Mouse (Mus musculus) adrenal gland, adult (tissue): ENCODE results near the gene Gpsm1.

ENCODE experiments used
- DNase-seq, 2 experiments: peaks; one replicate each; pipeline ENCODE4 v3.0.0; 2022 to 2023; ENCODE audit warnings: low spot score in 1 of 2; ENCODE audit not compliant: inconsistent age in 2 of 2

Gene Gpsm1

GRCm38 (mm10) chr2:26315072-26315924 lies at the start of gene Gpsm1:
Gene Gpsm1, plus strand, starts transcription at chr2:26315515.
- peak; percentile 90 to 93 for DNase-seq

DNA sequence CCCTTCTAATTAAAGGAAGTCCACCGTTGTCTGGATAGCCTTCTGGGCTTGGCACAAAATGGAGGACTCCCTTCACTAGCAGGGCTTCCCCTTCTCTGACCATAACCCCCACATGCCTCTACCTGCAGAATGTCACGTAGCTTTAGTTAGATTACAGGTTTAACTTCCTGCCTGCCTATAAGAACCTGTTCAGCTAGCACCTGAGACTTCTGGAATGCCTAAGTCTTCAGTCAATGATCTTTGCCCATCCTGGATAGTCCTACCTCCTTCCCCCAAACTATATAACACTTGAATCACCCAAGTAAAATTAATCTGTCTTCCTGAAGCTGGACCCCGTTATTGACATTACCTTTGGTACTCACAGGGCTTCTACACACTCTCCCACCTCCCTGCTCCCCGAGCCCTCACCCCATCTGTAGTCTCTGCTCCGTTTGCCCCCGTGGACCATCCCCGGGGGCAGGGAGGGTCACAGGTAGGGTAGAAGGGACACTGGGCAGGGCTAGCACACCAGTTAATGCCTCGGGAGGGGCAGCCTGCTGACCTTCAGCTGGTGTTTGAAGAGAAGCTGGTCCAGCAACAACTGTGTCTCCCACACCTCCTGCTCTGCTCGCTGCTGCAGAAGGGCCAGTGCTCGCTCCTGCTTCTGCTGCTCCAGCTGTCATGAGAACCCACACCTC lies 49.1 kb upstream of the Gpsm1 start:
- DNase-seq, result no peak

GRCm38 (mm10) chr2:26268216-26268615 lies 47.1 kb upstream of the Gpsm1 start:
- DNase-seq, result peak; percentile 80 to 87

DNA sequence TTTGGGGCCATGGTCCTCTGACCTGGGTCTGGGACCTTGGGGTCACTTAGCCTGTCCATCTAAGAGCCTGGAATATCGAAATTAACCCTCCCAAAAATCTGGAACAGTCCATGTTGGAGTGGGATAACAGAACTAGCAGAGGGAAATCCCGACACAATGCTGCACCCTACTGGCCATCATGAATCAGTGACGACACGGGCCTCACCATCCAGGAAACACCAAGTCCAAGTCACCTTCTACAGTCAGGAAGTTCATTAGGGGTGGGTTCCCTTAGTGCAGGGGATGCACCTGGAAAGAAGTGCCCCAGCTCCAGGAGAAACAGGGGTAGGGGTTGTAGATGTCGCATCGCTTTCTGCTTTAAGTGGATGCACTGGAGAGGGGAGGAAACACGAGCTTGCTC lies 41.7 kb upstream of the Gpsm1 start:
- peak; percentile 53 to 89 for DNase-seq

GRCm38 (mm10) chr2:26279712-26280111 lies 35.6 kb upstream of the Gpsm1 start:
- DNase-seq, result no peak

DNA sequence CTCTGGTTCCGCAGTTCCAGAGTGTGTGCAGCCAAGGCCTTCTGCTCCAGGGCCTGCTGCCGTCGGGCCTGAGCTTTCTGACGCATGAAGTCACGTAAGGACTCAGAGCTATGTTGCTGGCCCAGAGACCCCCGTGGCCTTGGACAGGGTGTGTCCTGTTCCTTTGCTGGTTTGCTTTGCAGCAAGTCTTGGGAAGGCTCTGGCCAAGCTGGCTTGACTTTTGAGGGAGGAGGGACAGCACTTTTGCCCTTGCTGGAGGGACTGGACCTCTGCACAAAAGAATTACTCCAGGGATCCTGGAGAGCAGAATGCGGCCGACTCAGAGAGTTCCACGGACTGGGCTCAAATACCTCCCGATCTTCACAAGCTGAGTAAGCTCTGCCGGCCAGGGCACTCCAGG lies 34.7 kb upstream of the Gpsm1 start:
- DNase-seq, result peak; percentile 38 to 46

- peak in 1 of 2 experiments; percentile 63 for DNase-seq
These were observed 29.5 kb upstream of the Gpsm1 start for GRCm38 (mm10) chr2:26285804-26286203.

DNA sequence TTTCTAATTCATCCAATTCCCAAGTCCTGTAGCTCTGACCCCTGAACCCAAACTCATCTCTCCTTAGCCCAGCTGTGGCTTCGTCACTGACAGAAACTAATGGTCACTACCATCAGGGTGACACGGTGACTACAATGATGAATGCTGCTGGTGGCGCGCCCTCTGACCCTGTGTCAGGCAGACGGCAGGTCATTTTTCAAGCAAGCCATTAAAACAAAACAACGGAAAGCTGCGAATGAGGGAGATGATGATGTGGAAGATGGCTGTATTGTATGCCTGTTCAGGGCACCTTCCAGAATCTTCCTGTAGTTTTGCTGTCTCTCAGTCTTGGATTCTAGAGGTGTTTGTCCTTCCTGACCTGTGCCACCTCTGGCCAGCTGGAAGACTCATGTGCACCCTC lies 28.9 kb upstream of the Gpsm1 start:
- DNase-seq, result no peak

DNA sequence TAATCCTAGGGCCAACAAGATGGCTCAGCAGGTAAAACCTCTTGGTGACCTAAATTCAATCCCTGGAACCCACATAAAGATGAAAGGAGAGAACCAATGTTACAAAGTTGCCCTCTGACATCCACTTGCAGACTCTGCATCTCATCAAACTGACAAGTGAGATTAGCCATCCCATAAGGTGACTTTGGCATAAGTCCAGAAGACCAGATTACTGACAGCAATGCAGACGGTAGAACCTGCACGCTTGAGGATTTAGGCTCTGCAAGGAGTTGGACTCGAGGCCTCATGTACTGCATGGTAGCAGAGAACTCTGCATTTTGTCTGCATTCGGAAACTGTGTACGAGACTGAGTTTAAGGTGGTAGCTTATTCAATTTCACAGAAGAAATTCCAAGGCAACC lies 25.2 kb upstream of the Gpsm1 start:
- DNase-seq, result no peak

GRCm38 (mm10) chr2:26294457-26294856 lies 20.9 kb upstream of the Gpsm1 start, which contains the start of gene Ccdc187:
Gene Ccdc187, minus strand, starts transcription at chr2:26294557.
- DNase-seq, result no peak

GRCm38 (mm10) chr2:26296606-26297195 lies 18.6 kb upstream of the Gpsm1 start:
- peak in 1 of 2 experiments; percentile 30 for DNase-seq

GRCm38 (mm10) chr2:26298208-26298855 lies 17.0 kb upstream of the Gpsm1 start:
- peak; percentile 53 to 66 for DNase-seq

- peak in 1 of 2 experiments; percentile 44 for DNase-seq
These were observed 16.5 kb upstream of the Gpsm1 start for GRCm38 (mm10) chr2:26298856-26299230.

DNA sequence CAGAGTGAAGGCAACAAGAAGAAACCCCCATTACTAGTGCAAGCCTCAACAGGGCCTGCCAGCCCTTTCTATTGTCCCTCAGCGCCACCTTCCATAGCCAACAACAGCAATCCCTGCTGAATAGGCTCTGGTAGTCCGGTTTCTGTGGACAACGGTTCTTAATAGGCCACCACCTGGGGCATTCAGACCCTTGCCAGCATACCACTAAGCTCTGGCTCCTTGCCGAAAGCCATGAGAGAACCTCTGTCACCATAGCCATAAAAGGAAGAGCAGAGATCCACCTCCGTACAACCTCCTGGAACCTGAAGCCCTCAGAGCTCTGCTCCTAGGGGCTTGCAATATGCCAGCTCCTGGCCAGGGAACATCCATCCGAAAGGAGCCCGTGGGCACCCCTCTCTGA lies 16.0 kb upstream of the Gpsm1 start:
- DNase-seq, result peak in 1 of 2 experiments; percentile 48

DNA sequence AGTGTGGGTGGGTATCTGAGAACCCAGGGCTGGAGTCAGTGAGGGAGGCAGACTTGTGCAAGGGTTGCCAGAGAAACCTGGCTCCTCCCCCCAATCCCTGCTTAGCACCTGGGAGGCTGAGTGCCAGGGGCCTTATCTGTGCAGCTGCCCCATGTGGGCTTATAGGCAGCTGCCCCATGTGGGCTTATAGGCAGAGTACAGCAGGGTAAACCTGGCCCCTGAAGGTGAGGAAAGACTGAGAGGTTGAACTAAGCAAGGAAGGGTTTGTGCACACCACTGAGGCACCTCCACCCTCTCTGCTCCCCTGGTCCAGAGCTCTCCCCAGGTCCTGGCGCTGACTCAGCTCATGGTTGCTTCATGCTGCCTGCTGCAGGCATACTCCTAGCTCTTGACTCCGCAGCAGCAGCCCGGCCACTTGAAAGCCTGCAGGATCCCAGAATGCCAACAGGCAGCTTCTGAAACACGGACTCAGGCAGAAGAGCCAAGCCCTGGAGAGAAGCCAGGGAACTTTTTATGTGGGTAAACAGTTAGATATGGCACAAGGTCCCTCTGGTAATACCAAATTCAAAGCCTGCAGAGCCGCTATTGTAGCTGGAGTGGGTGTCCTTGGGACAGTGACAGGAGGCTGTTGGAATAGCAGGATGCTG lies 15.0 kb upstream of the Gpsm1 start:
- DNase-seq, result peak; percentile 79 to 93

GRCm38 (mm10) chr2:26300808-26301174 lies 14.5 kb upstream of the Gpsm1 start:
- DNase-seq, result peak; percentile 87 to 96

DNA sequence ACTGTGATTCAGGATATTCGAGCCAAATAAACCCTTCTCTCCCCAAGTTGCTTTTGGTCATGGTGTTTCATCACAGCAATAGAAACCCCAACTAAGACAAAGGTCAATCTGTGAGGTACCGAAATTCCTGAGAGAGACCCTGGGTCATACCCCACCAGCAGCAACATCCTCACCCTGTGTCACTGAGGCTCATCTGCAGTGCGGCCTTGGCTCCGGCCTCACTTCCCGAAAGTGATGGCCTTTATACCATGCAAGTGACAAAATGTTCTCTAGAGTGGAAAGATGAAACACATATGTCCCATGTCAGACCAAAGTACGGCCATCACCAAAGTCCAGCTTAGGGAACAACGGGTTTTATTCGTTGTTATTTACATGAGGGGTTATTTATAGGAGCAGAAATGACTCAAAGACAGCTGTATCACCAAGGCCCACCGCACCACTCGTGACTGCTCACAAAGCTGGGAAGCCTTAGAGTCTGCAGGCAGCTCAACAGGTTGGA lies 13.3 kb upstream of the Gpsm1 start:
- peak in 1 of 2 experiments; percentile 11 for DNase-seq

DNA sequence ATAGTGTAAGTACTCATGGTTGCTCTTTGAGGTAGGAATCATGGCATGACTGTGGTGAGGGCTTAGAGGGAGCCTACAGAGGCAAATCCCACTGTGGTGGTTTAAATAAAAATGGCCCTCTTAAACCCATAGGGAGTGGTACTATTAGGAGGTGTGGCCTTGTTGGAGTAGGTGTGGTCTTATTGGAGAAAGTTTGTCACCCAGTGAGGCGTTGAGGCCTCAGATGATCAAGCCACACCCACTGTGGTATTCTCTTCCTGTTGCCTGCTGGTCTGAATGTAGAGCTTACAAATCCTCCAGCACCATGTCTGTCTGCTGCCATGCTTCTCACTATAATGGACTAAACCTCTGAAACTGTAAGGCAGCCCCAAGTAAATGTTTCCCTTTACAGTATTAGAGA lies 10.6 kb upstream of the Gpsm1 start:
- DNase-seq, result no peak

DNA sequence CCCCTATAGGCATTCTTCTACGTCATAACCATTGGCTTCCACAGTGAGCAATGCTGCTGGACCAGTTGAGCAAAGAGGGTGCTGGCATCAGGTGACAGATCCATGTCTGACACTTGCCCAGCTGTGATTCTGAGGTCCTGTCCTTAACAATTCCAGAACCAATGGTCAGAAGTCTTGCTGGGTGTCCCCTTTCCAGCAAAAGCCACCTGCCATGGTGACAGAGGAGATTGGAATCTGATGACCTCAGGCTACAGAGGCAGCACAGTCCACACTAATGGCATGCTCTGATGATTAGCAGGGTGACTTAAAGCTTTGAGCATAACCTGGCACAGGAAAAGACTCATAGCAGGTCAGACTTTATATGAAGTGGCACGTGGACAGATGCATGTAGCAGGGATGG lies 9.8 kb upstream of the Gpsm1 start:
- DNase-seq, result no peak

DNA sequence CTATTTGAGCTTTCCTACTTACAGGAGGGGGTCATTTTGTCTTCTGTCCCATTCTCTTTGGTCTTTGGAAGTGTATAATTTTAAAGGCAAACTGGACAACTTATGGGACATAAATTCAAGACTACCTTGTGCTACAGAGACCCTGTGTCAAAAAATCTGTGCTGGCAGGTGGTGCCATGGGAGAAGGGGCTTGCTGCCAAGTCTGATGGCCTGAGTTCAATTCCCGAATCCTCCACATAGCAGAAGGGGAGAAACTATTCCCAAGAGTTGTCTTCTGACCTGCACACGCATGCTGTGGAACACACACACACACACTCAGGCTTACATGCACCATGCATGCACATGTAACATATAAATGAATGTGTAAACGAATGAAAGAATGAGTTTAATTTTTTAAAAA lies 8.6 kb upstream of the Gpsm1 start:
- DNase-seq, result no peak

DNA sequence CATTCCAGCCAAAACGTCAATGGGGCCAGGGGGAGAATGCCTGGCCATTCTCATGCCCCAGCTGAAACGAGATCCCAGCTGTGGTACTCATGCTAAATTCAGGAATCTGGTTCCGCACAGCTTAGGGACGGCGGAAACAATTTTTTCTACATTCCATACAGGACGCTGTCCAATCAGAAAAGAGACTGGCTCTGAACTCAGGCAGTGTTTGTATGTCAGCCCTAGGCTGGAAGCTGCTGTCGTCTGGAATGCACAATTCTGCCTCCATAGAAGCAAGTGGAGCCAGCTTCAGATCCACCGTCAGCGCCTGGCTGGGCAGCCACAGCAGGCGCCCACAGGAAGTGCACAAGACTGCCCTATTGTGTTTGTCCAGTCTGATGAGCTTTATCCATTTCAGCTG lies 5.6 kb upstream of the Gpsm1 start:
- DNase-seq, result no peak
